Mouse (Mus musculus) fibroblast of lung, adult 2 months (primary cell): ENCODE results near the gene Ano10.
"Not testable (repeated sequence)": the region's sequence is repeated elsewhere in the genome, so short reads cannot be mapped to it uniquely, and the experiment has no call there.

Experiments used
- DNase-seq: peaks from one replicate; pipeline ENCODE4 v3.0.0-alpha.2; 2011; ENCODE audit warnings: low read depth

Gene Ano10

DNA sequence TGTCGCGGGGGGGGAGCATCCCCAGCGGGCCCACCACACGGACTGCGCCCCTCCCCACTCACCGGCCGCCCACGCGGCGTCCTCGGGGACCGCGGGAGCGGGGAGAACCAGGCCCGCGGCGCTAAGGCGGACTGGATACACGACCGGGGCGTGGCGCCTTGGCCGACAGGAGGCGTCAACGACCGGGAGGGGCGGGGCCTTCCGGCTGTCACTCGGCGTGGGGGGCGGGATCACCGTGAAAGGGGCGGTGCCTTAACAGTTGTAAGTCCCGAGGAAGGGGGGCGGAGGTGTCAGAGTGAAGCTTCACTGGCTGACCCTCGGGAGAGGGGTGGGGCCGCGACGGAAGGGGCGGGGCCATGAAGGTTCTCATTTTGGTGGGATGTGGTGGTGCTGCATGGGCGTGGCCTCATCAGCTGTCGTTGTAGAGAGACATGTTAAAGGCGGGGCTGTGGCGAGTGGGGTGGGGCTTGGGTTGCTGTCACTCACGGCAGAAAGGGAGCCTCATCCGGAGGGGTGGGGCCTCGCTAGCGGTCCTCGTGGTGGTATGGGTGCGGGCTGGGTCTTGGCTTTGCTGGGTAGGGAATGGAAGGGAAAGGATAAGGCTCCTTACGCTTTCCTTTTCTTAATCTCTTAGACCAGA lies at the start of gene Ano10:
Ano10 (minus strand) TSS at position 182 of the 640 bp plus-strand sequence.
- DNase-seq: peak; percentile 94

DNA sequence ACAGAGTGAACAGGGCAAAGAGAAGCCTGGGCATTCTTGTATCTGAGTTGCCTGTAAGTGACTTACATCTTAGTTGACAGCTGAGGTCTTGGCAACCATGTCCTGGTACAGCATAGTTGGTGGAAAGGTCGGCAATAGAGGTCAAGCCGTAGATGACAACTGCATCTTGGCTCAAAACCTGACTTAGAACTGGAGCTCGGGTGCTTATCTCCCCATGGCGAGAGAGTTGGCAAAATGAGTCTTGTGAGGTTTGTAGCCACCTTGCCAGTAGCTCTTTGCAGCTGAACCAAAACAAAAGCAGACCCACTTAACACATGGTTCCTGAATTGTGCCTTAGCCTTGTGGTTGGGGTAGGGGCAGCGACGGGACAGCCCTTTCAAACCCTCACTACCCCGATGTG lies 49.2 kb upstream of the Ano10 start:
- no peak for DNase-seq

DNA sequence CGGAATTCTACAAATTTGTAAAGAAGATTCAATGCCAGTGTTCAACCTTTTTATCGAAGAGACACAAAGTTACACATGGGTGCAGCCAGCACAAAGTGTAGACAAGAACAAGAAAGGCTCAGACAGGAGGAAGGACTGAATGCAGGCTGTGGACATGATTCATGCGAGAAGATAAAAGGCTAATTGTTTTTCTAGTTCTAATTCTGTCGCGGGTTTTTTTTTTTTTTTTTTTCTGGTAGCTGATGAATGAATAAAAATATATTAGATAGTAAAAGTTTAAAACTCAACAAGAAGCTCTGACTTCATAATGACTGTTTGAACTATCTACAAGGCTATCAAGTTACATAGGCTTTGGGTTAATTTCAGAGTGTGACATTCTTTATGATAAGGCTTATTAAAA lies 45.7 kb upstream of the Ano10 start:
- DNase-seq: no peak

DNA sequence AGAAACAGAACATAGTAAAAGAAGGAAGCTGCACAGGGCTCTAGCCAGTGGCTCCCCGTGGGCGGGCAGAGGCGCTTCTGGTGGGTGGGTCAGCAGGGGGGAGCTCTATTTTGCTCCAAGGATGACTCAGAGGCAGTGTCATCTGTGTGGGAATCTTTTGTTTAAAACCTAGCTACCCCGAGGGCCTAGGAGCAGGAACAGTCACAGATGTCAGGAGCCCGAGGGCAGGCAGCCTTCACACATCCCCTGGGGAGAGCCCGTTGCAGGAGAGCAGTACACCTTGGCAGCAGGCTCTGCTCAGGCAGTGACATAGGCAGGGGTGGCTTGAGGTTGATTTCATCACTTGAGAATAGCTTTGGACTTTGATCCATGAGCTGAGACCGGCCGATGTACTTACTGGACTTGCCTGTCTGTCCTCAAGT lies 43.3 kb upstream of the Ano10 start:
- no peak for DNase-seq

DNA sequence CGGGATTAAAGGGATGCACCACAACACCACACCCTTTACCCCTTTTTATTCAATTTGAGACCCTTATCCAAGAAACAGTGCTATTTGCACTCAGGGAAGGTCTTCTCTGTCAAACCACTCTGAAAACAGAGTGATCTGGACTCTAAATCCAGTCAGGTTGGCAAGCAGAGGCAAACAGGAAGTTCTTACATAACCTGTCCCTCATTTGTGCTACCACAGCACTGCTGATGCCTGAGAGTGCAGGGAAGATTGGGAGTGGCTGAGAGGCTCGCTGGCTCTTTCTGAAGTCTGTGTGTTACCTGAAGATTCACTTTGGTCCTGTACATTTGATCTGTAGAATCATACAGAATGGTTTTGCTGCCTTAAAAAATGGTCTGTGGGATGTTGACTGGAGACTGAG lies 42.5 kb upstream of the Ano10 start:
- no peak for DNase-seq

DNA sequence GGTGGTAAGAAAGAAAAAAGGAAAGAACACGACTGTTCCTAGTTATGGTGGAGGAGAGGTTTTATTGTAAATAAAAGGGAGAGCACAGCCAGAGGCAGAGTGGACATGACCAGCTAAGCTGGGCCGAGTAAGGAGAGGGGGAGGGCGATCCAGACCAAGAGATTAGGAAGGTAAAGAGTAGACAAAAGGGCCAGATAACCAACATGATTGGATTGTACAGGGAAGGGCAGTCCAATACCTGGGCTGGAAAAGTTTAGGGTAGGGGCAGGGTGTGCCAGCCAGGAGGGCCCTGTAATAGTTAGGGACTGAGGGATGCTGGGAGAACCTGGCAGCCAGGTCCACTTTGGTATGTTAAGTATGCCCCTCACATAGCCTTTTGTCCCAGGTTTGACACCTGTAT lies 34.0 kb upstream of the Ano10 start:
- no peak for DNase-seq

DNA sequence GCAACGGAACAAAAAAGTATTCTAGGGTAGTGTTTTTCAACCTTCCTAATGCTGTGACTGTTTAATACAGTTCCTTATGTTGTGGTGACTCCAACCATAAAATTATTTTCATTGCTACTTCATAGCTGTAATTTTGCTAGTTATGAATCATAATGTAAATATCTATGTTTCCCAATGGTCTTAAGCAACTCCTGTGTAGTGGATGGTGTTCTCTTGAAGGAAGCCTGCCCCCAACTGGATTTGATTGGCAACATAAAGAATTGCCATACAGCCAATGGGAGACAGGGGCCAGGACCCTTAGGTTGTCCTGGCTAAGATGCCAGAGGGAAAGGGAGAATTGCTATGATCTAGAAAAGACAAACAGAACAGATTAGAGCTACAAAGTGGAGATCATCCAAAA lies 31.8 kb upstream of the Ano10 start:
- DNase-seq: no peak

DNA sequence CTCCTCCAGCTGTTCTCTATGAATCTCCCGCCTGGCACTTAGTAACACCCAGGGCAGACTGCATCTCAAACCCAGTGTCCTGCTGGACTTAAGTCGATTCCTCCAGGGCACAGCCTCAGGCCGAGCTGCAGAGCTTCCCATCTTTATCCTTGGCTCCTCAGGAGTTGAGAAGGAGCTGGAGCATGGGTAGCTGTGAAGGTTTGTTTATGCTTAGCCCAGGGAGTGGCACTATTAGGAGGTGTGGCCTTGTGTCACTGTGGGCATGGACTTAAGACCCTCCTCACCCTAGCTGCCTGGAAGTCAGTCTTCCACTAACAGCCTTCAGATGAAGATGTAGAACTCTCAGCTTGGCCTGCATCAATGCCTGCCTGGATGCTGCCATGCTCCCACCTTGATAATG lies 28.1 kb upstream of the Ano10 start:
- no peak for DNase-seq

DNA sequence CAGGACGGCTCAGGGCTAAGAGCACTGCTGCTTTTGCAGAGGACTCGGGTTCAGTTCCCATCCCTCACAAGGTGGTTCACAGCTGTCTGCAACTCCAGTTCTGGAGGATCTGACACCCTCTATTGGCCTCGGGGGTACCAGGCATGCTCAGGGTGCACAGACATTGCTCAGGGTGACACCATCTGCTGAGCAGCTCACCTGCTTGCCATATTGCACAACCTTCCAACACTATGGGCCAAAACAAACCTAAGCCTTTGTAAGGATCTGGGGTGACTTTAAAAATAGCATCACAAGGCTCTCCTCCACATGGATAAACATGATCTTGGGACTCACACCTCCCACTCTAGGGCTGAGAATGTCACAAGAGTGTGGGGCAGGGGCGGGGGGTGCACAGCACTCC lies 26.4 kb upstream of the Ano10 start:
- no peak for DNase-seq

DNA sequence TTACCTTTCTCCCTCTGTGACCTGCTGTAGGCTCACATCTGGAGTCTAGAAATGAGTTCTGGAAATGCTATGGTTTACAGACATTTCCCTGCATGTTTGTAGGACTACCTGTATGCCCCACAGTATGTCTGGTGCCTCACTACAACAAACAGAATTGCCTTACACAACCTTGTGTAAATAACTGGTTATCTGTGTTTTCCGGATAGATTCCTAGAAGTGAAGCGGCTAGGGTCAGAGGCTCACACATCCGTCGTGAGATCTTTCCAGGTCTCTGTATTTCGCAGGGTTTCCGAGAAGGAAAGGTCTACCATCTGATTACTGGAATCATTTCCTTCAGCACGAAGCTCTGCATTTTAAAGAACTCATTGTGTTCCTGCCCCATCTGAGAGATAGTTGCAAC lies 22.3 kb upstream of the Ano10 start:
- no peak for DNase-seq

DNA sequence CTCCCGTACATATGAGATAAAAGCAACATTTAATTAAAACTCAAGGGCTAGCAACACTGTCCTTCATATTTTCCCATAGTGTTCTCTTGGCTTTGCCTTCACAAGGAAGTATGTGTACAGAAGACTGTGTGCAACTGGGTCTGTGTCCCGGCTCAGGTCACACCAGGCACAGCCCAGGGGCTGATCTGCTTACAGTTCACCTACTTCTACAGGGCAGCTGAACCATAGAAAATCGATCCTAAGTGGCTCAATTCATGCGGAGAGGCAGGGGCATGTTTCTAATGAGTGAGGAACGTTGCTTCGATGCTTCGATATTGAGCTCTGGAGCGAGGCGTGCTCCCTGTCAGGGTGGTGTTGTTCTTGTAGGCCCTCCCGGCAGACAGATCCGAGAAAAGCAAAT lies 21.3 kb upstream of the Ano10 start:
- DNase-seq: no peak

DNA sequence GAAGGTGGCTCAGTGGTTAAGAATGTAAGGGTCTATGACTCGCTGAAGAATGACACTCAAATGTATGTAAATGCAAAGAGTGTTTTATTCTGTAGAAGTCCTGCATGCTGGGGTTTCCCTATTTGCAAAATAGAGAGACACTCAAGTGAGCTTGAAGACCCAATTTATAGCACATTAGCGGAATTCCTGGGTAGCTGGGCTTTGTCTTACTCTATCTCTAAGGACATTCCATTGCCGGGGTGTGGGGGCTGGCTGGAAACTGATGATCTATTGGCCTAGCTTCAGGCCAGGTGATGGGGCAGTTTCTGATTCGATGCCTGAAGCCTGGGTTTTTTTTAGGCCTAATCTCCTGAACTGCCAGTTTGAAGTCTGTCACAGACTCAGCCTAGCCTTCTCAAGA lies 20.7 kb upstream of the Ano10 start:
- no peak for DNase-seq

DNA sequence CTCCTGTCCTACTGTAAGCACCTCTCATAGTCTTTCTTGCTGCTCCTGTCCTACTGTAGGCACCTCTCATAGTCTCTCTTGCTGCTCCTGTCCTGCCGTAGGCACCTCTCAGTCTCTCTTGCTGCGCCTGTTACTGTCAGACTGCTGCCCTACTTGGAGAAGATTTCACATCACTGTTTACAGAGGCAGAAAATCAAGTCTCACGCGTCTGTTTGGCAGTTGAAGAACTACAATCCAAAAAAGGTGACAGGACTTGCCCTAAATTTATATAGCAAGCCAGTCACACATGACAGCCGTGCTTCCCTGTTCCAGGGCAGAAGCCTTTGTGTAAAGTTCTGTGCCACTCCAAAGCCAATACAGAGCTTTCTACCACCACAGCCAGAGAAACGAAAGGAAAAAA lies 20.2 kb upstream of the Ano10 start:
- no peak for DNase-seq

DNA sequence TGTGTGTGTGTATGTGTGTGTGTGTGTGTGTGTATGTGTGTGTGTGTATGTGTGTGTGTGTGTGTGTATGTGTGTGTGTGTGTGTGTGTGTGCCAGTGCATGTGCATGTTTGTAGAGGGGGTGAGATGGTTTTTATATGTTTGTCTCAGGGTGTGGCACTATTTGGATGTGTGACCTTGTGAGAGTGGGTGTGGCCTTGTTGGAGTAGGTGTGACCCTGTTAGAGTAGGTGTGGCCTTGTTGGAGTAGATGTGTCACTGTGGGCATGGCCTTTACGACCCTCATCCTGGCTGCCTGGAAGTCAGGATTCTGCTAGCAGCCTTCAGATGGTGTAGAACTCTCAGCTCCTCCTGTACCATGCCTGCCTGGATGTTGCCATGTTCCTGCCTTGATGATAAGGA lies 18.9 kb upstream of the Ano10 start:
- not testable (repeated sequence) for DNase-seq

DNA sequence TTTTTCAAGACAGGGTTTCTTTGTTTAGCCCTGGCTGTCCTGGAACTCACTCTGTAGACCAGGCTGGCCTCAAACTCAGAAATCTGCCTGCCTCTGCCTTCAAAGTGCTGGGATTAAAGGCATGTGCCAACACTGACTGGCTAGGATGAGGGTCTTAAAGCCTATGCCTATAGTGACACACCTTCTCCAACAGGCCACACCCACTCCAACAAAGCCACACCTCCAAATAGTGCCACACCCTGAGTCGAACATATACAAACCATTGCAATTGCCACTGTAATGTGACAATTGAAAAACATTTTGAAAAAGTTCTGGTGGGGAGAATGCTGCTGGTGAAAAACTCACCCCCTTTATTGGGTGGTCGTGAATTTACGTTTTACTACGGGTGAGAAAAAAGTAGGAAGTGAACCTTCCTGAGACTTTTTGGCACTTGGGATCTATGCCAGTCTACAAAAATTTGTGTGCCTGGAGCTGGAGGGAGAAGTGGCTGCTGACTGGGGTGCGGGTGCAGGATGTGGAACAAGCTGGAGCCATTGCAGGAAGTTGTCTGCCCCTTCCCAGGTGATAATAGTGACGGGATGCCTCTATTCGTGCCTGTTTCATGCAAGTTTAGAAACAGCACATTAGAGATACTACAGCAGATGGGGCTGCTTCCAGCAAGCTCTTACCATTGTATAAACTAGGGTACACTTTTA lies 18.2 kb upstream of the Ano10 start:
- no peak for DNase-seq

DNA sequence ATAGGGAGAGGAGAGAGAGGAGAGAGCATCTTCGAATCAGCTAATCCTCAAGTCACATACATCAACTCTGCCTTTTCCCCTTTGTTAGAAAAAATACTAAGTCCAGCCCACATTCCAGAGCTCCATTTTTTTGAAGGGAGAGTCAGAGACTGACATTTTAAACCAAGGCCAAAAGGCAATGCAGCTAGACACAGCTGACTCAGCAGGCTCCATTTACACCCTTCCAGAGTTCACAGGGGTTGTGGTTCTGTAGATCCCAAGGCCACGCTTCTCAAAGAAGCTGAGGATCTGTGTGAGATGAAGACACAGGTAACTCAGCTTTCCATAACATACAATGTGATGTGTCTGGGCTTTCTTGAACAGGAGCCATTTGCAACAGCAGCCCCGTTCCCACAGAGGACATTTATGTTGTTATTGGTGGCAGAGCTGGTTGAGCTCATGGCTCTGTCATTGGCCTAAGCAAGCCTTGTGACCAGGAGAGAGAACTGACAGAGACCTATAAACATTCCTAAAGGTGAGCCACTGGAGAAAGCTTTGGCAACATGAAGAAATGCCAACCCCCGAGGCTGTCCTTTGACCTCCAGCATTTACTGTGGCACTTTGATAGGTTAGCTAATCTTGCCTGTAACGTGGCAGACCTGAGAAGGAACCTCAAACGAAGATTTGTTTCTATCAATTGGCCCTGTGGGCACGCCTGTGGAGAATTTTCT lies 17.0 kb upstream of the Ano10 start:
- peak; percentile 67 for DNase-seq

DNA sequence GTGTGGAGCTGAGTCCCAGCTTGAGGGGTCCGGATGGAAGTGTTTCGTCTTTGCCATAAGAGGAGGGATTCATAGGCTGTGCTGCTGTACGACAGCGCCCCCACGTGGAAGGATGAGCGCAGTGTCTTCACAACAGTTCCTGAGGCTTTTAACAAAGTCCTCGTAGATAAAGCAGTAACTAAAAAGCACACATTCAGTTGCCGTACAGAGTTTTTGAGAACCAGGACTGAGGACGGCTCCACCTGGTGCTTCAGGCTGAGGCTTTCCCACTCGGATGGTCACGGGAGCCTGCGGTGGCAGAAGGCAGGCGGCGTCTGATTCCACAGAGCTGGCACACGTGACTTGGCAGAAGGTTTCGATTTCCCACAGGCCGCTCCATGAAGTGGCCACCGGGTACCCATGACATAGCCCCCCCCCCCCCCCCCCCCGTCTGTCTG lies 16.4 kb upstream of the Ano10 start:
- DNase-seq: peak; percentile 79

DNA sequence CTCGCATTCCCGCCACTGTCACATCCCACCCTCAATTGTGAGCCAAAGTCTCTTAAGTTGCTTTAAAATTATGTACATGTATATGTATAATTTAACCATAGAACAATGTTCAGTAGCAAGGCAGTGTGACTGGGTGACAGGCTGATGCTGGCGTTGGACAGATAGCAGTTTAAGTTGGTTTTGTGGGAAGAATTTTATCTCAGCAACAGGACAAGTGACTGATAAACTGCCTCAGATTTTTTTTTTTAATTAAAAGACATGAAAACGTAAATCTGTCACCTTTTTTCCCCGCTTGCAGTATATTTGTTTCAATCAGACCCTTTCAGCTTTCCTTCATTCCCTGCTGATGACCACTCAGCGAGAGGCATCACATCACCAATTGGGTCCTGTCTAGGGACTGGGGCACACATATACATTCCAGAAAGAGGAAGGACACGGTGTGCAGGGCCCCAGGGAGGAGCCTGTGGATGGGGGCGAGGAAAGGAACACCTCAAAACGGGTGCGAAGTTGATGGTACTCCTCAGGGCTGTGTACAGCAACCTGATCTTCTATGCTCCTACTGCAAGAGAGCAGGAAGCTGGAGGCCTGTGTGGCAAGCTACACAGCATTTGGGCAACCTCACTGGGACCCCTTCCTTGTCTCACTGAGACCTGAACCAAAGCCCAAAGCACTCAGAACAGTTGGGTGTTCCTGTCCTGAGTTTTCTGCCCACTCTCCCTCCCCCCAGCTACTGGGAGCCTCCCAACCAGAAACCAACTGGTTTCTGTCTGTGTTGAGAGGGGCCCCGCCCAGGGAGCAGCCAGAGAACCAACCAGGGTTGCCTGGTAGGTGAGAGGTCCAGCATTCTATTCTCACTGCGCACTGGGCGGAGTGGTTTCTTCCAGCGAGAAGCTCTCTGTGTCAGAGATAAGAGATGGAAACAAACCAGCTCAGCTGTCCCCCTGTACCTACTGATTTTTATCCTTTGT lies 15.1 kb upstream of the Ano10 start:
- DNase-seq: no peak

DNA sequence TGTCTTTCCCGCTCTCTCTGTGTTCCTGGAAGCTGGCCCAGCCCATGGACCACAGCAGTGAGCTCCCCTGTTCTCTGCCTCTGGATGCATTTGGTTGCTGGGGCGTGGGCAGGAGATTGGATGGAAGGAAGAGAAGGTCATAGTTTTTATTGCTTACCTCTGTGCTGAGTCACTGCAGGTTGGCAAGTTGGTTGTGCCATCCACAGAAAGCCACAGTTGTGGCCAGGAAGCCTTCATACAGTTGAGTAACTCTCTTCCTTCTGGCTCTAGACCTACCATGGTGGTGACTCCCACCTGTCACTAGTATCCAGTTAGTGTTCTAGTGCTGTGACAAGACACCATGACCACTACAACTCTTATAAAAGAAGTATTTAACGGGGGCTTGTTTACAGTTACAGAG lies 11.1 kb upstream of the Ano10 start:
- no peak for DNase-seq

DNA sequence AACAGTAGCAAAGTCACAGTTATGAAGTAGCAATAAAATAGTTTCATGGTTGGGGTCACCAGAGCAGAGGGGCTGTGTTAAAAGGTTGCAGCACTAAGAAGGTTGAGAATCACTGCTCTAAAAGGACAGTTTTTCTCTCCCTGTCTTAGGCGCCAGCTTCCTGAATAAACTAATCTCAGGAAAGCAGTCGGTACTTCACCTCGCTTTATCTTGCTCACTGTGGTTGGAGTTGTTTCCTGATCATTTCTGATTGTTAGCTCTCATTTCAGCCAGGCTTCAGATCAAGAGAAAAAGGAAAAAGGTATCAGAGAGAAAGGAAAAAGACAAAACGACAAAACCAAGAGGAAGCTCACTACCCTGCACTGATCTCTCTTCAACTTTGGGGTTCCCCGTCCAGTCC lies 1.9 kb upstream of the Ano10 start:
- no peak for DNase-seq

DNA sequence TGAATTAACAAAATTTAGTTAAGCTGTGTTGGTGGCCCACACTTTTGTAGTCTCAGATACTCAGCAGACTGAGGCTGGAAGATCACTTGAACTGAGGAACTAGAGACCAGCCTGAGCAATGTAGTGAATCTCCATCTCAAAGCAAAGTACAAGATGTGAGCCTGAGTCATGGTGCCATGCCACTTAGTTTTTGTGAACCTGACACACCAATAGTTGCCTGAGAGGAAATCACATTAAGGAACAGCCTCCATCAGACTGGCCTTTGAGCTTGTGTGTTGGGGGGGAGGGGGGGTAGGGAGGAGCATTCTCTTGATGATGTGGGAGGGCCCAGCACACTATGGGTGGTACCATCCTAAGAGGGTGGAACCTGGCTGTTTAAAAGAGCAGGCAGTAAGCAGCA lies 1.2 kb upstream of the Ano10 start:
- no peak for DNase-seq

DNA sequence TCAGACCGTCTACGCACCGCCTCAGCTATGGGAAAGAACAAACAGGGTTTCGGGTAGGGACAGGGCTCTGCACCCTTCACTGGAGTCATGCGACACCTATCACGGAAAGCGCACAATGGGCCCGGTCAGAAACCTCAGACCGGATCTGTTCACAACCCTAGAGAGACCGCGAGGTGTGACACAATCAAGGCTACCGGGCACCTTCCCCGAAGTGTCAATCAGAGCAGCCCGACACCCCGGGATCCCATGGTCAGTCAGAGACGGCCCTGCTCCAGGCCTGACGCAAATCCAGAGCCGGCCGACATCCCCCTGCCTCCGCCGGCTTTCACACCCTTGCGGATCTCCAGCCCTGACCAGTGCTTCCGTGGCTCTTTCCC lies 370 bp downstream of the Ano10 start:
- no peak for DNase-seq
